Mouse (Mus musculus): ENCODE data around the gene Dgki. TPM values are rescaled to one million over a fixed set of nuclear protein-coding genes. Genes with fewer than 3 reads are reported as not detected.

Gene Dgki
- total RNA-seq, 1 experiment, result 0.94 TPM

DNA sequence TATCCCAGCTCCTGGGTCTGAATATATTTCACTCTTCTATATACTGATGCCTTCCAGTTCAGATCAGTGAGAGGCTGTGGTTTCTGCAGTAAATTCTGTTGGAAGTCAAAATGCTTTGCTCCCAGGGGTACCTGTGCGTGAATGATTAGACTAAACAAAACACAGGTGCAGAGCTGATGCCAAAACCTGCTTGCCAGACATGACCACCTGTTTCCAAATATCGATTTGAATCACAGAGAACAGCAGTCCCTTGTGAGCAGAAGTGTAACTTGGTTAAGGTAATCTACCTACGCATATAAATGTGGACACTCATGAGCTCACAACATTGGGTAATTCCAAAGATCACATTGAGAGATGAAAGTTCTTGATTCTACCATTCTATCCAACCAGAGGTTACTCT lies 100.5 kb downstream of the Dgki start:
- no peak overlapping the region for H3K4me3 ChIP-seq (ENCODE audit: insufficient read depth in 1 of 2, low read depth in 1 of 2, low read length in 2 of 2, poor library complexity in 1 of 2, severe bottlenecking in 1 of 2)
- in situ Hi-C loops (cut with MboI; ENCODE audit: low sequenced_read_pairs in 2 of 2, unreplicated experiment in 2 of 2), result no loop called here
- no peaks in the 10 kb centered on the region for H3K36me3 ChIP-seq (ENCODE audit: control insufficient read depth, insufficient read depth, low read length, poor library complexity, severe bottlenecking)
- no peaks in the 10 kb centered on the region; a peak in 1 of 4 replicates for H3K4me1 ChIP-seq (ENCODE audit: control insufficient read depth in 2 of 2, insufficient read depth in 2 of 2, low read length in 2 of 2, poor library complexity in 1 of 2)
- H3K27ac ChIP-seq (ENCODE audit: insufficient read depth, low read depth, low read length, poor library complexity, severe bottlenecking), result no peak overlapping the region
- no peak for DNase-seq (ENCODE audit: low read depth, low spot score)
- TF ChIP-seq ZNF384 (IDR thresholded peaks at IDR 0.05; ENCODE audit: low read depth, low read length) (no peak), MAFK (IDR thresholded peaks at IDR 0.05; ENCODE audit: insufficient read depth, low read depth, low read length) (no peak), ZC3H11A (IDR thresholded peaks at IDR 0.05; ENCODE audit: borderline replicate concordance, low read depth, low read length) (no peak), CHD2 (IDR thresholded peaks at IDR 0.05; ENCODE audit: low read depth, low read length) (no peak), HCFC1 (IDR thresholded peaks at IDR 0.05; ENCODE audit: borderline replicate concordance, insufficient read depth, low read length) (no peak)
- H3K9me3 ChIP-seq (ENCODE audit: control insufficient read depth, insufficient read depth, low read depth, low read length), result no peaks in the 10 kb centered on the region
- no peak overlapping the region for H3K9ac ChIP-seq (ENCODE audit: insufficient read depth, low read depth, low read length, poor library complexity, severe bottlenecking)

DNA sequence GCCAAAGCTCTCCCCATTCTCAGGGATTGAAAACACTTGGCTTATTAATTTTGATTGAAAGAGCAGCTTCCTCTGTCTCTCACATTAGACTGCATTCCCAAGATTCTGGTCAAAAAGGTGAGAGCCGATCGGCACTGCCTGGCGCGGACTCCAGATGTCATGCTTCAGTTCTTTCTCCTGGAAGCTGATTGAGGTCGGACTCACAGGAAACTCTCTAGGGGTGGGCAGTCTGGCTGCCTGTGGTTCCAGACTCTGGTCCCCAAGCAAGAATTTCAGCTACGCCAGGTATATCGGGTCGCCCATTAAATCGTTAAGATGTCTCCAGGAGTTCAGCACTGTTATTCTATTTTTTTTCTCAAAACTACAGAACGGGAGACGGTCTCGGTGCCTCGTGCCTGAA lies 102.2 kb downstream of the Dgki start:
- no peaks in the 10 kb centered on the region for H3K9me3 ChIP-seq (ENCODE audit: control insufficient read depth, insufficient read depth, low read depth, low read length)
- no peak for DNase-seq (ENCODE audit: low read depth, low spot score)
- no peak overlapping the region for H3K4me3 ChIP-seq (ENCODE audit: insufficient read depth in 1 of 2, low read depth in 1 of 2, low read length in 2 of 2, poor library complexity in 1 of 2, severe bottlenecking in 1 of 2)
- no peak overlapping the region for H3K9ac ChIP-seq (ENCODE audit: insufficient read depth, low read depth, low read length, poor library complexity, severe bottlenecking)
- no peaks in the 10 kb centered on the region; a peak in 1 of 4 replicates for H3K4me1 ChIP-seq (ENCODE audit: control insufficient read depth in 2 of 2, insufficient read depth in 2 of 2, low read length in 2 of 2, poor library complexity in 1 of 2)
- in situ Hi-C loops (cut with MboI; ENCODE audit: low sequenced_read_pairs in 2 of 2, unreplicated experiment in 2 of 2), result no loop called here
- H3K27ac ChIP-seq (ENCODE audit: insufficient read depth, low read depth, low read length, poor library complexity, severe bottlenecking), result no peak overlapping the region
- TF ChIP-seq HCFC1 (IDR thresholded peaks at IDR 0.05; ENCODE audit: borderline replicate concordance, insufficient read depth, low read length), result no peak
- TF ChIP-seq ZC3H11A (IDR thresholded peaks at IDR 0.05; ENCODE audit: borderline replicate concordance, low read depth, low read length), result no peak
- no peak for TF ChIP-seq ZNF384 (IDR thresholded peaks at IDR 0.05; ENCODE audit: low read depth, low read length)
- TF ChIP-seq CHD2 (IDR thresholded peaks at IDR 0.05; ENCODE audit: low read depth, low read length), result no peak
- no peak for TF ChIP-seq MAFK (IDR thresholded peaks at IDR 0.05; ENCODE audit: insufficient read depth, low read depth, low read length)
- H3K36me3 ChIP-seq (ENCODE audit: control insufficient read depth, insufficient read depth, low read length, poor library complexity, severe bottlenecking), result no peaks in the 10 kb centered on the region

- H3K27ac ChIP-seq (ENCODE audit: insufficient read depth, low read depth, low read length, poor library complexity, severe bottlenecking), result no peak overlapping the region
- in situ Hi-C loops (cut with MboI; ENCODE audit: low sequenced_read_pairs in 2 of 2, unreplicated experiment in 2 of 2), result no loop called here
- no peak overlapping the region for H3K4me3 ChIP-seq (ENCODE audit: insufficient read depth in 1 of 2, low read depth in 1 of 2, low read length in 2 of 2, poor library complexity in 1 of 2, severe bottlenecking in 1 of 2)
- no peaks in the 10 kb centered on the region for H3K9me3 ChIP-seq (ENCODE audit: control insufficient read depth, insufficient read depth, low read depth, low read length)
- H3K36me3 ChIP-seq (ENCODE audit: control insufficient read depth, insufficient read depth, low read length, poor library complexity, severe bottlenecking), result no peaks in the 10 kb centered on the region
- TF ChIP-seq HCFC1 (IDR thresholded peaks at IDR 0.05; ENCODE audit: borderline replicate concordance, insufficient read depth, low read length) (no peak), CHD2 (IDR thresholded peaks at IDR 0.05; ENCODE audit: low read depth, low read length) (no peak)
- DNase-seq (ENCODE audit: low read depth, low spot score), result no peak
- H3K9ac ChIP-seq (ENCODE audit: insufficient read depth, low read depth, low read length, poor library complexity, severe bottlenecking), result no peak overlapping the region
- no peaks in the 10 kb centered on the region; a peak in 1 of 4 replicates for H3K4me1 ChIP-seq (ENCODE audit: control insufficient read depth in 2 of 2, insufficient read depth in 2 of 2, low read length in 2 of 2, poor library complexity in 1 of 2)
Measured at GRCm38 (mm10) chr6:37196870-37197269, 103.1 kb downstream of the Dgki start.

- in situ Hi-C loops (cut with MboI; ENCODE audit: low sequenced_read_pairs in 2 of 2, unreplicated experiment in 2 of 2), result no loop called here
- Histone ChIP-seq H3K4me1 (ENCODE audit: control insufficient read depth in 2 of 2, insufficient read depth in 2 of 2, low read length in 2 of 2, poor library complexity in 1 of 2) (no peaks in the 10 kb centered on the region; a peak in 1 of 4 replicates), H3K9ac (ENCODE audit: insufficient read depth, low read depth, low read length, poor library complexity, severe bottlenecking) (no peak overlapping the region), H3K9me3 (ENCODE audit: control insufficient read depth, insufficient read depth, low read depth, low read length) (no peaks in the 10 kb centered on the region), H3K27ac (ENCODE audit: insufficient read depth, low read depth, low read length, poor library complexity, severe bottlenecking) (no peak overlapping the region), H3K36me3 (ENCODE audit: control insufficient read depth, insufficient read depth, low read length, poor library complexity, severe bottlenecking) (no peaks in the 10 kb centered on the region), H3K4me3 (ENCODE audit: insufficient read depth in 1 of 2, low read depth in 1 of 2, low read length in 2 of 2, poor library complexity in 1 of 2, severe bottlenecking in 1 of 2) (no peak overlapping the region)
- no peak for DNase-seq (ENCODE audit: low read depth, low spot score)
- TF ChIP-seq CHD2 (IDR thresholded peaks at IDR 0.05; ENCODE audit: low read depth, low read length) (no peak), MAFK (IDR thresholded peaks at IDR 0.05; ENCODE audit: insufficient read depth, low read depth, low read length) (no peak), HCFC1 (IDR thresholded peaks at IDR 0.05; ENCODE audit: borderline replicate concordance, insufficient read depth, low read length) (no peak), ZC3H11A (IDR thresholded peaks at IDR 0.05; ENCODE audit: borderline replicate concordance, low read depth, low read length) (no peak), ZNF384 (IDR thresholded peaks at IDR 0.05; ENCODE audit: low read depth, low read length) (no peak)
Measured at GRCm38 (mm10) chr6:37195766-37196165, 104.2 kb downstream of the Dgki start.

- DNase-seq (ENCODE audit: low read depth, low spot score), result no peak
- Histone ChIP-seq H3K36me3 (ENCODE audit: control insufficient read depth, insufficient read depth, low read length, poor library complexity, severe bottlenecking) (no peaks in the 10 kb centered on the region), H3K9me3 (ENCODE audit: control insufficient read depth, insufficient read depth, low read depth, low read length) (no peaks in the 10 kb centered on the region), H3K4me3 (ENCODE audit: insufficient read depth in 1 of 2, low read depth in 1 of 2, low read length in 2 of 2, poor library complexity in 1 of 2, severe bottlenecking in 1 of 2) (no peak overlapping the region), H3K9ac (ENCODE audit: insufficient read depth, low read depth, low read length, poor library complexity, severe bottlenecking) (no peak overlapping the region), H3K4me1 (ENCODE audit: control insufficient read depth in 2 of 2, insufficient read depth in 2 of 2, low read length in 2 of 2, poor library complexity in 1 of 2) (no peaks in the 10 kb centered on the region), H3K27ac (ENCODE audit: insufficient read depth, low read depth, low read length, poor library complexity, severe bottlenecking) (no peak overlapping the region)
- no peak for TF ChIP-seq MAFK (IDR thresholded peaks at IDR 0.05; ENCODE audit: insufficient read depth, low read depth, low read length)
- in situ Hi-C loops (cut with MboI; ENCODE audit: low sequenced_read_pairs in 2 of 2, unreplicated experiment in 2 of 2), result no loop called here
Measured at GRCm38 (mm10) chr6:37181961-37182360, 118.0 kb downstream of the Dgki start.

Measured in ES-E14 (cell line).